Mouse (Mus musculus) midbrain, embryonic 11.5 days (tissue): ENCODE measurements around the gene Tmem176a. TPM values are rescaled to one million over a fixed set of nuclear protein-coding genes. Genes with fewer than 3 reads are reported as not detected.
"Not testable (repeated sequence)": the region's sequence is repeated elsewhere in the genome, so short reads cannot be mapped to it uniquely, and the experiment has no call there.

ENCODE experiments used
- ATAC-seq: fragments of 200-750 bp; cut with Nextera tagmentation; 2 replicates; pipeline ENCODE4 v1.8.0; 2017; ENCODE audit warnings: moderate TSS enrichment, moderate library complexity; ENCODE audit not compliant: low FRiP score
- DNase-seq: peaks from one replicate; pipeline ENCODE4 v3.0.0; 2015; ENCODE audit warnings: low spot score; ENCODE audit errors: missing footprints
- H3K27ac ChIP-seq: fragments of 300-500 bp; sonication (generic); 2 replicates; pipeline ENCODE4 v1.5.1; 2014; ENCODE audit warnings: low read depth, low read length
- H3K27me3 ChIP-seq: fragments of 300-500 bp; sonication (generic); 2 replicates; pipeline ENCODE4 v1.6.1; 2014; ENCODE audit warnings: mild to moderate bottlenecking, low read length, moderate library complexity, mixed read lengths; ENCODE audit not compliant: control insufficient read depth, insufficient read depth
- H3K36me3 ChIP-seq: fragments of 300-500 bp; sonication (generic); 2 replicates; pipeline ENCODE4 v1.6.1; 2014; ENCODE audit warnings: mild to moderate bottlenecking, low read length, moderate library complexity, mixed read lengths; ENCODE audit not compliant: control insufficient read depth, insufficient read depth
- H3K4me1 ChIP-seq: fragments of 300-500 bp; sonication (generic); 2 replicates; pipeline ENCODE4 v1.6.1; 2014; ENCODE audit warnings: low read length; ENCODE audit not compliant: control insufficient read depth, insufficient read depth
- H3K4me2 ChIP-seq: fragments of 300-500 bp; sonication (generic); 2 replicates; pipeline ENCODE4 v1.6.1; 2014; ENCODE audit warnings: mild to moderate bottlenecking, moderate library complexity
- H3K4me3 ChIP-seq: fragments of 300-500 bp; sonication (generic); 2 replicates; pipeline ENCODE4 v1.5.1; 2014; ENCODE audit warnings: low read depth, low read length
- H3K9ac ChIP-seq: fragments of 300-500 bp; sonication (generic); 2 replicates; pipeline ENCODE4 v1.6.1; 2014; ENCODE audit warnings: low read length
- H3K9me3 ChIP-seq: fragments of 300-500 bp; sonication (generic); 2 replicates; pipeline ENCODE4 v1.6.1; 2016; ENCODE audit warnings: low read length; ENCODE audit not compliant: control insufficient read depth
- WGBS: fragments of 180-500 bp; shearing (Covaris S2); extraction: QIAGEN DNeasy Blood & Tissue Kit; methylation state at CpG from one replicate; pipeline ENCODE4 v1.1.7; 2014; 5-methylcytosine and 5-hydroxymethylcytosine counted together
- polyA plus RNA-seq: library from polyadenylated mRNA; unstranded; fragments of >200 nt; fragmentation: Nextera tagmentation; extraction: Ambion mirVana; gene quantifications from 2 replicates; pipeline ENCODE4 v1.2.1, GENCODE M21; 2014

Tmem176a gene
- polyA plus RNA-seq, 1 experiment from 2014 or later, result 19.6 TPM

DNA sequence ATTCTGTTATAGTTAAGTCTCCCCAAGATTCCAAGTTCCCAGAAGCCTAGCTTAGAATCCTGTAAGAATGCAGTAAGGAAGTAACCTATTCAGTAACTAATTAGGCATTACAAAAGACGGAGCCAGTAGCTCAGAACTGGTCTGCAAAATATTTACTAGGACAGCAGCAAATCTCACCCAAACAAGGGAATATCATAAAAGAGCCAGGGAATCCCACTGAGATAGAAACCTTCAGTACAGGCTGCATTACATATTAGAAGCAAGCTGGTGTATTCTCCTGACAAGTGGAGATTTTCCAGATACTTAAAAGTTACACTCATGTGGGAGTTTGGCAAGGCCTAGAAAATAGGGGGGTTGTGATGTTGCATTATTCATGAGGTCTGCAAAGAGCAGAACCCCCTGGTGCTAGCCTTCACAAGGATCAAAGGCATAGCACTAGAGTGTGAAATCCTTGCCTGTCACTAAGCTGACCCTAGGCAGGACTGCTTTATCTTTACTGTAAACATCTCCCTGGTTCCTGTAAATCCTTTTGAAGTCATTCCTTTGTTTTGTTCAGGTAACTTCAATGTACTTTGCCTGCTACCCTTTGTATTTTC is 25.7 kb downstream of the Tmem176a start:
- H3K27ac ChIP-seq, H3K9ac ChIP-seq, H3K36me3 ChIP-seq, H3K4me2 ChIP-seq, H3K4me3 ChIP-seq, H3K9me3 ChIP-seq, H3K27me3 ChIP-seq, H3K4me1 ChIP-seq: not testable (repeated sequence)
- WGBS, result 0% methylated on average over 1 of the region's 1 CpGs
- 0 out of 2 replicates have a peak, but pooled peaks have one; percentile 52 for ATAC-seq
- peak; percentile 94 for DNase-seq

DNA sequence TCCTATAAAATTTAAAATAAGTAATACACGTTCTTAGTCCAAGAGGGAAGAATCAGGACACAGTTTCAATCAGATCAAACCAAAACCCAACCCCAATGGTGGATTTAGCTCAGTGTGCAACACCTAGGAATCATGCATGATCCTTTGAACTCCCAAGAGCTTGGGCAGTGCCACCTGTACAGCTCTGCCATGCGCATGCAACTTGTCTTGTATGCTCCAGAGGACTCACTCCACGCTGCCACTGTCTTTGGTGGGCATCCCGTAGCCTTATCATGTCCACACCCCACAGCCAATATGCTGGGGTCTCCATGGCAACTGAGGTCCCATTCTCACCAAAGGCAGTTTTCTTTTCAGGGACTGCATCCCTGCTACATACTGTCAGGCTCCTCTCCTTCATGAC is 26.4 kb downstream of the Tmem176a start:
- ATAC-seq, result peak; percentile 63
- no peaks in the 10 kb centered on the region for H3K27me3 ChIP-seq
- no peak overlapping the region for H3K4me3 ChIP-seq
- H3K27ac ChIP-seq, result no peak overlapping the region
- no peaks in the 10 kb centered on the region for H3K36me3 ChIP-seq
- no peak for DNase-seq
- WGBS, result 29% methylated on average over 4 of the region's 4 CpGs
- no peaks in the 10 kb centered on the region for H3K9me3 ChIP-seq
- no peak overlapping the region for H3K4me2 ChIP-seq
- H3K4me1 ChIP-seq, result peaks cover 8% of the 10 kb centered on the region
- H3K9ac ChIP-seq, result no peak overlapping the region

DNA sequence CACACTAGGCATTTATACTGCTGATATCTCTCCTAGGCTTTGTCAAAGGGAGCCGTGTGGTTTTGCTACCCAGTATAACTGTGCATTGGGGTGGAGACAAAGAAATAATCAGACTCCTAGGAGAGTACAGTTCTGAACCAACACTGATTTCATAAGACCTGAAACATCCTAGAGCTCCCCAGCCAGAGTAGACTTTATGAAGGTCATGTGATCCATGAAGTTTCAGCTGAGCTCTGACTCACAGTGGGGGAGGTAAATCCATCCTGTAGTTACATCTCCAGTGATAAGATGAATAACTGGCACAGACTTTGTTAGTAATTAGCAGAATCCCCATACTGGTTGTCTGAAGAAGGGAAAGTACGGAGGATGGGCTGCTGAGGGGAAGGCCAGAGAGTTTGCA is 29.1 kb downstream of the Tmem176a start:
- Histone ChIP-seq H3K9ac (no peak overlapping the region), H3K4me3 (no peak overlapping the region), H3K4me1 (peaks cover 8% of the 10 kb centered on the region), H3K27ac (no peak overlapping the region), H3K27me3 (no peaks in the 10 kb centered on the region), H3K36me3 (no peaks in the 10 kb centered on the region), H3K9me3 (no peaks in the 10 kb centered on the region), H3K4me2 (no peak overlapping the region)
- no peak for ATAC-seq
- no peak for DNase-seq
- WGBS, result 86% methylated on average over 2 of the region's 2 CpGs

DNA sequence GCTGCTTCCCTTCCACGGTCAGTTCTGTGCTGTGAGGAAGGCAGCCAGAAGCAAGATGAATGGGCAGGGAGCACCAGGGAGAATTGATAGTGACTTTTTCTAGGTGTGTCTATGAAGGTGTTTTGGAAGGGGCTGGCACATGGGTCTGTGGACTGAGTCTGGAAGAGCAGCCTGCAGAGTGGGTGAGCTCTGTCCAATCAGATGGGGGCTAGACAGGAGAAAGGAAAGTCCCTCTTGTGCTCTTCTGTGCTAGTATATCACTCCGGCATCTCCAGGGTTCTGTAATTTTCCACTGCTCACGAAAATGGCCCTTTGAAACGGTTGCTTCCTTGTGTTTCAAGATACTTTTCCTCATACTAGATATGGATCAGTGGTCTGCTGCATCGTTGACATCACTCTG is 31.9 kb downstream of the Tmem176a start, which contains the start of gene Aoc1:
TSS of gene Aoc1 (plus strand) at position 301 of the 400 bp plus-strand sequence.
- H3K4me2 ChIP-seq, result no peak within 1 kb of the TSS
- H3K9ac ChIP-seq, result no peak within 1 kb of the TSS
- DNase-seq, result no peak
- WGBS, result 84% methylated on average over 5 of the region's 5 CpGs
- no peaks in the 10 kb centered on the region for H3K27me3 ChIP-seq
- H3K9me3 ChIP-seq, result no peaks in the 10 kb centered on the region
- no peak for ATAC-seq
- no peaks in the 10 kb centered on the region for H3K36me3 ChIP-seq
- H3K4me1 ChIP-seq, result peaks cover under 1% of the 10 kb centered on the region; the same call in 1 of the 2 replicates
- H3K27ac ChIP-seq, result no peak within 1 kb of the TSS
- H3K4me3 ChIP-seq, result no peak within 1 kb of the TSS

DNA sequence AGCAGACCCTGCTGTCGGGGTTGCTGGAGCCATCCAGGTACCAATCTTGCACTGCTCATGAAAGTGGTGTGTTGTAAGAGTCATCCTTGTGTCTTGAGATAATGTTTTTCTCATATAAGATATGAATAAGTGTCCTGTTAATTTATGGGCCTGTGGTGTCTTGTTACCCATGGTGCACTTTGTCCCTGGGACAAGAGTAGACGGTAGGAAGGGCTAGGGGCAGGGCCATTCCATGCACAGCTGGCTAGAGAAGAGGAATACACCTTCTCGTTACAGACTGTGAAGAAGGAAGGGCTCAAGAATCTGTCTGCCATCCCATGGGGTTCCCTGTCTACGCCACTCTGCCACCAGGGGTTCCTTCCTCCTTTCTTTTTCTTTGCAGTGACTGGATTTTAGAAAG is 33.9 kb downstream of the Tmem176a start:
- Histone ChIP-seq H3K9ac (no peak overlapping the region), H3K36me3 (no peaks in the 10 kb centered on the region), H3K4me3 (no peak overlapping the region), H3K4me1 (no peaks in the 10 kb centered on the region), H3K27me3 (no peaks in the 10 kb centered on the region), H3K4me2 (no peak overlapping the region), H3K27ac (no peak overlapping the region), H3K9me3 (no peaks in the 10 kb centered on the region)
- ATAC-seq (no peak), DNase-seq (no peak)
- 79% methylated on average over 4 of the region's 4 CpGs for WGBS

DNA sequence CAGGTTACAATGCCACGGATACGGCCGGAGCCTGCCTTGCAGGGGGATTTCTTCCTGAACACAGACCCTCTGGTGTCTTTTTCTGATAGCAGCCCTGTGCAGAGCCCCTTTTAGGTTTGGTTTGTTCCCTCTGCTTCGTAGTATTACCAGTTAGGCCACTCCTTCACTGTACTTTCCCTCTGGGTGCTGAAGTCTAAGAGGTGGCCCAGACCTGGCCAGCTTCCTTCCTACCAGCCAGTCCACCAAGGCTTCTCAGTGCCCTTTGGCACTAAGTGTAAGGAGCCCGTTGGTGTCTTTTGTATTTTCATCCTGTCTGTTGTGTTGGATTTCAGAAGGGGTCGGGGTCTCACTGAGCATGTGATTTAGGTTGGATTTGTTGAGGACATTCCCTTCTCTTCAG is 34.8 kb downstream of the Tmem176a start:
- Histone ChIP-seq H3K9ac (no peak overlapping the region), H3K27ac (no peak overlapping the region), H3K4me3 (no peak overlapping the region), H3K36me3 (no peaks in the 10 kb centered on the region), H3K4me1 (no peaks in the 10 kb centered on the region), H3K9me3 (no peaks in the 10 kb centered on the region), H3K27me3 (no peaks in the 10 kb centered on the region), H3K4me2 (no peak overlapping the region)
- WGBS, result 84% methylated on average over 6 of the region's 6 CpGs
- ATAC-seq, result no peak
- no peak for DNase-seq

DNA sequence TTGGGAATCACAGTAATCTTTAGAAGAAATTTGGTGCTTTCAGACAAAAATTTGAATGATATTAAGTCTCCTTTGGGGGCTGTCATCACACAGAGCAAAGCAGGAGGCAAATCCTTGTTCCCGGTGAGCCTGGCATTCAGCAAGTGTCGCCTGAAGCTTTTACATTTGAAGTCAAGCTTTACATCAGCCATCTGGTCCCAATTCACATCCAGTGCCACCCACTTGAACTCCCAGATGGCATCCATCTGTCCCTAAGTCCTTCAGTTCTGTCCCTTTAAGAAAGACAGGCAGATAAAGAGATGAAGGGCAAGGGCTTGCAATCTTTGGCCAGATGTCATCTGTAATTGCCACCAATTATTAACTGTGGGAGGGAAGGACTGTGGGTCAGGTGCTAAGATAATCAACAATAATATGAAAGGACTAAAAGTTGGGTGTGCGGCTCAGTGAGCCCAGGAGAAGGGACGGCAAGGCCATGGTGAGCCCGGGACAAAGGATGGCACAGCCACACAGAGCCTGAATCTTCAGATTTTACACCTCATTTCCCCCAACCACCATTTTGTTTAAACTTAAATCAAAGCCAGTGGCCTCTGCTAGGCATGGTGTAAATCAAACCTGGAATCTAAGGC is 35.9 kb downstream of the Tmem176a start:
- WGBS, result 64% methylated on average over 5 of the region's 5 CpGs
- Histone ChIP-seq H3K4me1 (no peaks in the 10 kb centered on the region), H3K36me3 (no peaks in the 10 kb centered on the region), H3K9me3 (no peaks in the 10 kb centered on the region), H3K27ac (no peak overlapping the region), H3K27me3 (no peaks in the 10 kb centered on the region), H3K9ac (no peak overlapping the region), H3K4me3 (no peak overlapping the region), H3K4me2 (no peak overlapping the region)
- DNase-seq (no peak), ATAC-seq (no peak)

DNA sequence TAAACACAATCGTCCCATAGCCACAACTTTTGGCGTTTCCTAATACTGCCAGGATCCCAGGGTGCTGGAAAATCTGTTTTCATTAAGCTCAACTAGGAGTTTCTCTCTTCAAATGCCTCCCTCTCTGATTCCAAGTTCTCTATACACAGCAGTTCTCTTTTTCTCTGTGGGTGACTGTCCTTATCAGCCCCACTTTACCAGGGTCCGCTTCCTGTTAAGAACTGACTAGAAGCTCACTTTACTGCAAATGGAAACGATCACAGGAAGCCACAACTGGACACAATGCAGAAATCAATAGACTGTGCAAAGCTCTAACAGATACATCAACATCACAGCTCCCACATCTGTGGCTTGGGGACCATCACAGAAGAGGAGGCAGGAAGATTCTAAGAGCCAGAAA is 53.5 kb downstream of the Tmem176a start:
- Histone ChIP-seq H3K4me3 (no peak overlapping the region), H3K9ac (no peak overlapping the region), H3K4me1 (no peaks in the 10 kb centered on the region), H3K9me3 (no peaks in the 10 kb centered on the region), H3K36me3 (no peaks in the 10 kb centered on the region), H3K27ac (no peak overlapping the region), H3K4me2 (no peak overlapping the region), H3K27me3 (no peaks in the 10 kb centered on the region)
- no peak for ATAC-seq
- no peak for DNase-seq
- WGBS, result 70% methylated on average over 4 of the region's 4 CpGs

DNA sequence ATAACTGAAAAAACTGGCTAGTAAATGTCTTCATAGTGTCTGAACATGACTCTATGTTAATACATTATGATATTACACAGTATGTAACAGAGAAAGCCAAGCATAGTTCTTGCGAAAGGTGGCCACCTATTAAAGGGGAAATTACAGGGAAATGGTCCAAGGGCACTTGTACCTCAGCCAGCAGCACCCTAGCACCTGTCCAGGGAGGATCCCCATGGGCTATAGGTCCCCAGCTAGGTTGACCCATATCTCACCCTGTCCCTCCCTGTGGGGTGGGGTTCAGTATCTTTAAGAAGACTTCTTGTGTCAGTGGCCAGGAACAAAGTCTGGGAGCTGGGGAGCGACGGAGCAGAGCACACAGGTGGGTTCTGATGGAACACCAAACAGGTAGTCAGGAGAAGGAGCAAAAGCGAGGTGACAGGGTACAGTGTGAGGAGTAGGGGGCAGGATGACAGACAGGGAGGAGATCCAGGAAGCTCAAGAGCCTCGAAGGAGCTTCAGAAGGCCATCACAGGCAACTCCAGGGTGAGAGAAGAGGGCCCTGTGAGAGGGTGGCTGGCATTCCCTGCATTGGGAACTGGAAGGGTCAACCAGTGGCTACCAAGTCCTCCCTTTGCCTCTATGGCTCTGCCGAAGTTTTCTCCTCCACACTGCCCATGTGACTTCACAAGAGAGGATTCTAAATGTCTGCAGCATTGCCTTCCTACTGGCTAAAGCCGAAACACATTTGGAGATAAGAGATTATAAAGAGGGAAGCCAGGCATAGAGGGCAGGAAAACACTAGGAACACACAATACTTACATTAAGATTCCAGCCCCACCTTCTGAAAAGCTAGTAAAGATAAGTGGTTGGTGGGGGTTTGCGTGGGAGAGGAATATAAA is 54.5 kb downstream of the Tmem176a start:
- Histone ChIP-seq H3K4me2 (no peak overlapping the region), H3K9me3 (no peaks in the 10 kb centered on the region), H3K36me3 (no peaks in the 10 kb centered on the region), H3K4me3 (no peak overlapping the region), H3K4me1 (no peaks in the 10 kb centered on the region), H3K27me3 (no peaks in the 10 kb centered on the region), H3K27ac (no peak overlapping the region), H3K9ac (no peak overlapping the region)
- ATAC-seq (no peak), DNase-seq (no peak)
- WGBS, result 86% methylated on average over 8 of the region's 8 CpGs
